Mouse (Mus musculus) monocyte, adult 5-6 weeks (primary cell): Measurements from ENCODE around the gene Cenpo. TPM values are rescaled to one million over a fixed set of nuclear protein-coding genes. Genes with fewer than 3 reads are reported as not detected.

ENCODE experiments used
- ATAC-seq: fragments of 153-309, 156-312 bp; replicated peaks from 2 replicates; pipeline ENCODE4 v1.8.0; 2017; ENCODE audit warnings: mild to moderate bottlenecking; ENCODE audit not compliant: low TSS enrichment, insufficient number of reproducible peaks, severe bottlenecking, poor library complexity, low FRiP score
- total RNA-seq: library from RNA; stranded (forward); fragments of 200-1000, 200-491, 200-594 nt; gene quantifications from 3 replicates; pipeline ENCODE4 v1.2.3, GENCODE M21; 2017

Cenpo gene
- total RNA-seq, 1 experiment from 2014 or later: 31.8 TPM

DNA sequence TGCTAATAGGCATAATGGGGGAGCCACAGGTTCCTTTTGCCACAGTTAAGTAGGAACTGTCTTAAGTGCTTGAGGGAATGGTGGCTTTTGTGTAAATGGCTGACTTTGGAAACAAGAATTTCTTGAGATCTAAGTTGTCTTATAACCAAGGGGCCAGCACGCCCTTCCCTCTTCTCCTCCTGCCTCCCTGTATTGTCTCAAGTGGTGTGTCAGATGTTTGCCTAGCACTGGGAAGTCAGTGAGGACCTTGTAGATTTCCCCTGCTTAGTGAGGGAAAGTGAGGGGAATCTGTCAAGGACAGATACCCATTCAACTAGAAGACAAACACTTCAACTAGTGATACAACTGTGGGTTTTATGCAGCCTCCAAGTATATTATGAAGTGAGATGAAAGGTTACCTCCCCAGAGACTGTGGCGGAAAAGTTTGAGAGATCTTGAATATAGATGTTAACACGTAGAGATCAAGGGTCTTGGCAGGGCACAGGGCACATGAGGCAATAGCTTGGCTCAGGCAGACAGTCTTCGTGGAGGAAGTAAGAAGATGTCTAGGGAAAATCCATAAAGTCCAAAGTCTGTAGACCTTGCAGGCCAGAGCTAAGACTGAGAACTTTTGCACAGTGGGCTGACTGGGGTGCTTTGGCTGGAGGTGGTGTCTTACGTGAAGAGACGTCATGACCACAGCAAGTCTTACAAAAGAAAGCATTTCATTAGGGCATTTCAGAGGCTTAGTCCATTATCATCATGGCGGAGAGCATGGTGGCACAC lies 75.0 kb downstream of the Cenpo start:
- no peak for ATAC-seq

DNA sequence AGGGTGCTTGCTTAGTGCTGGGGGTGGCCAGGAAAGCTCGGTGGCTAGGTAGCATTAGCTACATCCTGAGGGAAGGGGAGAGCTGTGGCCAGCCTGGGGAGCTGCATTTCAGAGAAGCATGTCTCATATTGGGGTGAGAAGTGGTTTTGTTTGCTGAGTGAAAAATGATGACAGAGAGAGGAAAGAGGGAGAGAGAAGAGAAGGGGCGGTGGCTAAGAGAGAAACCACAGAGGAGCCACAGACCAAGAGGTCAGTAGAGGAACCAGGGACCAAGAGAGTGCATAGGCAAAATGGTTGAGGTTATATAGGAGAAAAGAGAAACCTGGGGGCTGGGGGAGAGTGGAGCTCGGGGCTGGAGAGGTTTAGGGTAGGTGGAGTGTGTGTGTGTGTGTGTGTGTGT lies 75.9 kb downstream of the Cenpo start:
- no peak for ATAC-seq

DNA sequence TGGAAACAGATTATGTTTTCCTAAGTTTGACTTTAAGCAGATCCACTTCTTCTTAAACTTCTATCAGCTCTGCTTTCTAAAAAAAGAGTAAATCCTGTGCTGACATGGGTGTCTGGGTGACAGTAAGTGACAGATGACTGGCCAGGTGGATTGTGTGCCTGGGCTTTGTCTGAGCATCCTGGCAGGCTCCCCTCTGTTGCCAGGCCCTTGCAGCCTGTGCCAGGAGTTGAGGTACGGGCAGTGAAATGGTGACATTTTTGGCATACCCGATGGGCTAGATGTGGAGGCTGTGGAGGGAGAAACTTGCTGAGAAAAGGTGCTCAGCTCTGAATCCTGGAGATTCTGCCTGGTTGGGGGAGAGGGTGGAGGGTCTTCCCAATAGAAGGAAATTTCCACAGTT lies 76.6 kb downstream of the Cenpo start:
- ATAC-seq: no peak

DNA sequence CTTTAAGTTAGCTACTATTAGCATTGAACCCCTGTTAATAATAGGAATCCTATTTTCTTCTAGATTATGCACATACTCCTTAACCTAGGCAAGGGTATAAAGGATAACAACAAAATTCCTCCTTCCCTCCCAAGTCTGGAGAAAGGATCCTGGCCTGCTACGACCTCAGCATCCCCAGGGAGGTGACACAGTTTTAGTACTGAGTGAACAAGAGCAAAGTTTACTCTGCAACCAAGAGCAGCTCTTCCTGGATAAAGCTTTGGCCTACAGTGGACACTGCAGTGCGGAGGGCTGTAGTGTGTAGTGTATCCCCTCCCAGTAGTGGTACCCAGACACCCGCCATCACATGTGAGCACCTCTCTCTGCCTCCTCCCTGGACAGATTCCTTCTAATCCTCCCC lies 82.1 kb downstream of the Cenpo start:
- ATAC-seq: no peak

GRCm38 (mm10) chr12:4150936-4151335 lies 83.2 kb downstream of the Cenpo start:
- ATAC-seq: no peak

Other genes starting within 250 kb of the Cenpo start
- not detected in 3 replicates for gene Efr3b, start 195.4 kb downstream of the Cenpo start, total RNA-seq
- 5.8 to 8.9 TPM (median 6.1 TPM) in 3 replicates for gene Dnajc27, start 151.7 kb downstream of the Cenpo start, total RNA-seq
- gene Adcy3, start 101.2 kb downstream of the Cenpo start, total RNA-seq: 4.3 to 11.2 TPM (median 9.3 TPM) in 3 replicates
- 1.6 to 2.2 TPM (median 2.1 TPM) in 3 replicates for gene Ptrhd1, start 267 bp downstream of the Cenpo start, total RNA-seq
- gene Ncoa1, start 242.9 kb upstream of the Cenpo start, total RNA-seq: 36.9 to 81.2 TPM (median 70.4 TPM) in 3 replicates